Mouse (Mus musculus): Measurements from ENCODE around the gene Tln2.

The Tln2 gene

DNA sequence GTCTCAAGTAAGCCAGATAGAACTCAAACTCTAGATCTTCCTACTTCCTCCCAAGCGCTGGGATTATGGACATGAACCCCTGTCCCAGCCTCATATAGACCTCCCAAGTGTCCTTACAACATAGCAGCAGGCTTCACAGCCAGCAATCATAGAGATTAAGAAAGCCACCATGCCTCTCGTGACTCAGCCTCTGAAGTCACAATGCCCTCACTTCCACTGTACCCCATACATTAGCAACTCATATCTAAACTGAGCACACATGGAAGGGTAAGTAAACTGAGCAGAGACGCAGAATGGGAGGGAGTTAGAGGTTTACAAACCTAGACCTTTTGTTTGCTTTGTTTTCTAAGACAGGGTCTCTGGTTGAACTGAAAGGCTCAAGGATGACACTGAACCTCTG, 13.7 kb downstream of the Tln2 start:
- DNase-seq, result no peak

DNA sequence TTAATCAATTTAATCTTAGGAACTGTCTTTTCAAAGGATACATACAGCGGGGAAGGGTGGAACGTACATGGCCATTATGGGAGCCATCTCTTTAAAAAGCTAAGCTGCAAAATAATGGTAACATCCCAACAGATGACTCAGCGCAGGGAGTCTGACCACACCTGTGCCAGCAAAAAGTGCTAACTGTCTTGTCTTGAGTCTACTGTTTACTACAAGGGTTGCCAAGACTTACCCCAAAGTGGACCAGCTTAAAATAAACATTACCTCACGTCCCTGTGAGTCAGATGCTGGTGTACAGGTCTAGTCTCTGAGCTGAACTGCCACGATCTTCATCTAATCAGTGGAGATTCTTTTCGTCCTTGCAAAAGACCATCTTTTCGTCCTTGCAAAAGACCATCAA, 14.7 kb downstream of the Tln2 start:
- no peak for DNase-seq

DNA sequence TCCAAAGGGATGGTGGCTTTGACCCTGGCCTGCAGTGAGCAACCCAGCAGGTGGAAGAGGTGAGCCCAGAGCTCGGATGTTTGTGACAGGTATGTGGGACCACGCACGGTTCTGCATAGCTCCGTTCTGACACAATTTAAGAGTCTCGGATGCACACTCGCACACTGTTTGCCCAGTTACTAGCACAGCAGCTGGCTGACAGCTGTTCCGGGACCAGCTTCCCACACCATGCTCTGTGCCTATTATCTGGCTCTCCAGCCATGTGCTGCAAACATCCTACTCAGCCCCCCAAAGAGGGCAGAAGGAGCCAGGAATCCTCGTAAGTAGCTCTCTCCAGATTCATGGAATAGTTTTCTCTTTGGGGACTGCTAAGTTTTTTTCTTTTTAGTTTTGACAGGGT, 17.6 kb downstream of the Tln2 start:
- DNase-seq, result no peak

DNA sequence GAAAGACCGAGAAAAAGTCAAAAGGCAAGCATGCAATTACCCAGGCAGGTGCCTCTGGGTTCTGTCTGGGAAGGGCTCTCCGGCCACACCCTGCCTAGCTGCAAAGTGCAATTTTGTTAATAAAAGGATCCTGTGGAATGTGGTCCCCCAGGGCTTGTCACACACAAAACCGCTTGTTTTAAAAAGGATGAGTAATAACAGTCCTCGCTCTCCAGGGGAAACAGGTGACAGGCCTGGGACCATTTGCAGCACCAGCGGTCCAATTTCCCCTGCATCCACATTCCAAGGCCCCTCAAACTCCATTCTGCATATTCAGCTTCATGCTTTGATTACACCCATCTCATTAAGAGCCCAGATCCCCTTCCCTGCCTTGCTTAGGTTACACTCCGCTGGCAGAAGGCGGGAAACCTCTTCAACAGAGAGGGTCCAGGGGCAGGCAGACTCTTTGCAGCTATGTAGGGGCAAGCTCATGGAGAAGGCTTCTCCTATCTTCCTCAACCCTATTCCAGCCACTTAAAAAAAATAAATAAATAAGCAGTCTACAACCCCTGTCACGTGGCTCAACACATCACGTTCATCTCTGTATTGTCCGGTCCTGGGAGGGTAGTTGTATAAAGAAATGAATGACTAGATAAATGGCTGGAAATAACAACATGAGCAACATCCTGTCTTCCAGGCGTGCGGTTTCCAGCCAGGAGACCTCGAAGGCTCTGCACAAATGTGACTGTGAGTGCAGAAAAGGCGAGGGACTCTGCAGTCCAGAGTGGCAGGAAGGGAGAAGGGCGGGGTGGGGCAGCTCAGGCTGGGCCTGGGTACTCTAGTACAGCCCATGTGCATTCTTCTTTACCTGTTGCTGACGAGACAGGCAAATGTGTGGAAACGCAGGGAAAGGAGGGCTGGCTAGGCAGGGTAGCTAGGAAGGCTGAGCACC, 19.5 kb downstream of the Tln2 start:
- no peak for DNase-seq

DNA sequence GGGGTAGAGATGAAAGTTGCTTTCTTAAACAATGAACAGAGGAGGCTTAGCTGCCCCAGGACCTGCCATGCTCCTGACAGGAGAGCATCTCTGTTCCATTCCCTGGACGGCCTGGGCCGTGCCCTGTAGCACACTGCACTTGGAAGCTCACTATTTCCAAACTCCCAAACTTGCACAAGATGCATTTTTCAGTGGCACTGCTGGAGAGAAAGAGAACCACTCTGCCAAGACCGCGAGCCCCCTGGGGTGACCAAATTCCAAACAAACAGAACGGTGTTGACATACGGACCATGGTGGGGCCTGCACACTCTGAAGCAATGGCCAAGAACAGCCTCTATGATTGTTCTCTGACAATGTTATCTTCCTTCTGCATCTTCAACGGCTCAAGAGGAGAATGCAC, 25.1 kb downstream of the Tln2 start:
- no peak for DNase-seq

DNA sequence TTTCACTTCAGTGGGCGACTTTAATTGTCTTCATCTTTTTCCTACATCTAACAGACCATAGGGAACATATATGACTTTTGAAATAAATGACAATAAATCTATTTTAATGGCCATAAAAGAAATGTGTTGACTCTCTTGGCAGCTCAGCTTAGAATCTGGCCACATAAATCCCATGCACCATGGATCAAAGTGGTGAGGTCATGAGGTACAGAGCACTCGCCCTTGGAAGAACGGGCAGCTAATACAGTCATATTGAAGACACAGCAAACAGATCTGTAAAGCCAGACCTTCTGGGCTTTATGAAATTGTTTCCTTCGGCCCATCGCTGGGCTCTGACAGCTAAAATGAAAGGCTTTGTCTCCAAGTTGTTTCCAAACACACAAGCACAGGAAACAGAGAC, 26.2 kb downstream of the Tln2 start:
- DNase-seq, result no peak

DNA sequence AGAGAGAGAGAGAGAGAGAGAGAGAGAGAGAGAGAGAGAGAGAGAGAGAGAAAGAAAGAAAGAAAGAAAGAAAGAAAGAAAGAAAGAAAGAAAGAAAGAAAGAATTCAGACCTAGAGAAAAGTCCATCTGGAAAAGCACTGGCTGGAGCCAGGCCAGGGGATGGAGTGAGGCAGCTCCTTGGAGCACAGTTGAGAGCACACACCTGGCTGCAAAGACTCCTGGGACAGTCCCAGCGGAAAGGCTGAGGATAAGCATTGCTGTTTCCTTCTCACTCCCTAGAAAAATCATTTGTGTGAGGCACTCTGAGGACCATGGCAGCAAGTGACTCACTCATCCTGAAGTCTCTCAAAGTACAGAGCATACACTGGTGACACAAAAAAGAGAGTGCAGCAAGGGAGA, 26.9 kb downstream of the Tln2 start:
- peak; percentile 55 to 61 for DNase-seq

DNA sequence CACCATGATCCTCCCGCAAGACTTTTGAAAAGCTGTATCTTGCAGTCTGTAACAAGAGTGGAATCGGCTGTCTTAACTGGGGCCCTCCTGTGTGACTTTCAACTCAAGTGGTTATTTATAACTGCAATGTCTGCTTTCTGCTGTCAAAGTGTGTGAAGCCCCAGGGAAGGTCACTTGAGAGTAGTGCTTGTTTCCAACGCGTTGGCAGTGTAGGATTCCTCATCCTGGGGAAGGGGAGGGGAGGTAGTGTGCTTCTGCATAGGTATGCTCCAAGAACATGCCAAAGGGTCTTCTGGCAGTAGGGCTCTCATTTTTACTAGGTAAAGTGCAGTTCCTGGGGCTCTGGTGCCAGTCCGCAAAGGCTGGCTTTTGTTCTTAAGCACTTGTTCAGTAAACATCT, 29.9 kb downstream of the Tln2 start:
- no peak for DNase-seq

DNA sequence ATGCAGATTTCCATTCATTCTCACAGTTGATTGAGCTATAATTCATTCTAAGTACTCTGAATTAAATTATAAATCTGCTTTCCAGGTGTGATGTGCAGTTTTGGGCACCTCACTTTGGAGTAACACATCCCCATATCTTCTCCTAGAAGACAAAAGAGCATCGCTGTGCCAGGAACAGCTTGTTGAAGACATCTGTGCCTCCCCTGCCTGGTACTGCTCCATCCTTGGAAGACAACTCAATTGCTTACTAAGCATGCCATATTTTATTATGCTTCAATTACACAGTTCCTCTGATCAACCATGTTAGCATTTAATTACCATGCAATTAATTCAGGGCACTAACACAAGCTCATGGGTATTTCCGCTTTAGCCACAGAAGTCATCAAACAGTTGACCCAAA, 31.8 kb downstream of the Tln2 start:
- DNase-seq, result no peak

DNA sequence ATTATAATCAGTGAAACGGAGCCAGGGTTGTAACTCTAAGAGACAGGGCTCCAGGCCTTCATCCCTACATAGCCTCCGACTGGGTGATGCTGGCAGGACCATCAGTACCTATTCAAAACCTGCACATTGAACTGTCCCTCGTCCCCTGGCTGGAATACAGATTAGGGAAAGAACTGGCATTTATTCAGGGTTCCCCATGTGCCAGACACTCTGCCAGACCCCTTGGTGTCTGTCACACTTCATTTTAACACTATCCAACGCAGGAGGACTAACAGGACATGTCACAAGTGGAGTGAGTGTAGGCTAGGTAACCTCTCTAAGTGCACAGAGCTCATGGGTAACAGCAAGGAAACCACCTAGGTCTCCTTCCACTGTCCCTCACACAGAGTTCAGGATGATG, 37.8 kb downstream of the Tln2 start:
- DNase-seq, result no peak

DNA sequence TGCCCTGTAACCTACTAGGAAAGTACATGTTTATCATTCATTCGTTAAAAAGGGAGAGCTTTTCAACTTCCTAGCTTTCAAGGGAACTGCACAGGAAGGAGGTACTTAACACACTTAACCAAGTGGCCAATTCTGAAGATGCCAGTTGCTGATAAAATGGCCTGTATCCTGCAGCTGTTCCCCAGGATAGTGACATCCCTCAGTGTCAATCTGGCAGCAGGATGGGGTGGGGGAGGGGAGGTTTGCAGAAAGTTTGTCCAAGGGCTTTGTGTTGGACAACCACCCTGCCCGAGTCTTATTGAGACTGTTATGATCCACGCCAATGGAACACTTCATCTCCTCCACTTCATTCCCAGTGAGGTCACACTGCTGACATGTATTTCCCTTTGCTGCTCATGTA, 50.0 kb downstream of the Tln2 start:
- no peak for DNase-seq

DNA sequence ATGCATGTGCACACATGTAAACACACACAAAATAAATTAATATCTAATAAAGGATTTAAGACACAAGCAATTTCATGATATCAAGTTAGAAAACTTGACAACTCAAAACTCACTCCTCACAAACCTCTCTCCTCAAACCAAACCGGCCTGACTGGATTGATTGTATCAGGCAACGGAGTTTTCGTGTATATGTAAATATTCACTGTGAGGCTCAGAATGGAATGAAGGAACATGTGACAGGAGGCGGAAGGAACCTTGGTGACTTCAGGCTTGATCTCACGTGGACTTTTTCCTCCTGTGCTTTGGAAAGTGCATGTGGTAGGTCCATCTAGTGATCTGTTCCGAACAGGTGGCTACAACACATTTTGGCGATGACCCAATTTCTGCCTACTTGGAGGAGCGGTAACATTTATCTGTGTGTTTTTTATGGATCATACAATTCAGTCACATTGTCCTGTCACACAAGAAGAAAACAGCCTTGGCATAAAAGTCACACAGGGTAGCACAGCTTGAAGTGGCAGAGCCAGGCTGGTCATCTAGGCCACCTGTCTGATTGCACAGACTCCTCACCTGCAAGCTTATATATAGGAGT, 54.7 kb downstream of the Tln2 start:
- no peak for DNase-seq

DNA sequence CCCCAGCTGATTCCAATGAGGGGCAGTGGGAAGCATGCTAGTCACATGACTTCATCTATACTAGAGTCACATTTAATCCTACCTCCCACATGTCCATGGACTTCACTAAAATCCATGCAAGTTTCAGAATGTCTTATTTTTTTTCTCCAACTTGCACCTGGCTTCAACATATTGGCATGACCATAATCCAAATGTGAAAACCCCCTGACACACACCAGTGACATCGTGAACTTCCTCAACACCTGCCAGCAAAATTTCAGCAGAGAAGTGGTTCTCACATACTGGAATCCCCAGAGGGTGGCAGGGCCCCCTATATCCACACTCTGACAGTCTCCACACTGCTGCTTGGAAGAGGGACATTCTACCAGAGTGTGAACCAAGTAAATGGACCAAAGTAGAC, 57.7 kb downstream of the Tln2 start:
- DNase-seq, result no peak

DNA sequence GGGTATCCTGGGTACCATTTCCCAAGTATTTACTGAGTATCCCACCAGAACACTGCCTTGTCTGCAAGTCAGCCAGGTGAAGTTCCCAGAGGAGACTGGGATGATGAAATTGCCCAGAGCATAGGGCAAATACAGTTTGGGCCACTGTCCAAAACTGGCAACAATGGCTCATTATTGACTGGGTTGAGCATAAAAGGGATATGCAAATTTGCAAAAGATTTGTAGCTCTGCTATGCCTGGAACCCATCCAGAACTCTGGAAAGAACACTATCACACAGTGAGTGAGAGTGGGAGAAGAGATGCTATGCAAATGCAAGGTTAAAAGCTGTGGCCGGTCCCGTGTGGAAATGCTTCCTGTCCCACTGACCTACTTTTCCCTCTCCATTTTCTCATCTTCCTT, 63.1 kb downstream of the Tln2 start:
- DNase-seq, result no peak

DNA sequence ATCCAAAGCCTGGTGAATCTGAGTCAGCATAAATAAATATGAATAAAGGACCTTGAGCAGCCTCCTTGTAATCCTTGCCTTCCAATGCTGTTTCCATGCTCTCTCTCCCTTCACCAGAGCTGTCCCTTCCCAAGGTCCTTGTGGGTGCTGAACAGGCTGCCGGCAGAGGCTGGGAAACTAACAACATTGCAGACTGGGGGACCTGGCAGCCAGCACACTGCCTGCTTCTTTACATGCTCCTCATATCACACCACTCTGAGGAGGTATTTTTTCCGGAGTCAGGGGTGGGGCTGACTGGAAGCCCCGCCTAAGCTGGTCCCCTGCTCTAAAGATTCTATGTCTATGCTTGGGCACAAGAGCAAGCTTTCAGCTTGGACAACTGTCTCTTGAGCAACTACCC, 64.2 kb downstream of the Tln2 start:
- no peak for DNase-seq

DNA sequence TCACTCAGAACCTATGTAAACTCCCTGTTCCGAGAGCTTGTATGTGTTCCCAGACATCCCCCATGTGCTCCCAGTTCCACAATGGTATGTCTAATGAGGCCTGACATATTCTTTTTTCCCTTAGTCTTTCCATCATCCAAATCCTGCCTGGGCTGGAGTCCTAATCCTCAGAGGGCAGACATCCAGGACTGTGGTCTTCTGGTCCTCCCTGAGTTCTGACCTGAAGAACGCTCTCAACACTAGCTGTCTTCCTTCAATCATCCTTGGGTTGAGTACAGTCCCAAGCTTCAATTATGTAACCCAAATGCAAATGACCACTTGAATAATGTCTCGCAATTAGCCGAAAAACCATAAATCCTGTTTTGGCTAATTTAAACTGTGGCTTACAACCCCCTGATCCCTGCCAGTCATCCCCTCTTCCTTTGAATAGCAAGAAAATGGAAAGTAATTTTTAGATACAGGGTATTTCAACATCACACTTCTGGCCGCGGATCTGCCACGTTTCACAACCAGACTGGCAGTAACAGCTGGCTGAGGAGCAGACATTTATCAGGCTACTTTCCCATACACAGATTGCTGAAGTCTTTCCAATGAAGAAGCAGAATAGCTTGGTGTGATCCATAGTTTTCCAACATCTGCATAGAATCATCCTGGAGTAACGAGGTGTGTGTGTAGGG, 65.5 kb downstream of the Tln2 start:
- no peak for DNase-seq

DNA sequence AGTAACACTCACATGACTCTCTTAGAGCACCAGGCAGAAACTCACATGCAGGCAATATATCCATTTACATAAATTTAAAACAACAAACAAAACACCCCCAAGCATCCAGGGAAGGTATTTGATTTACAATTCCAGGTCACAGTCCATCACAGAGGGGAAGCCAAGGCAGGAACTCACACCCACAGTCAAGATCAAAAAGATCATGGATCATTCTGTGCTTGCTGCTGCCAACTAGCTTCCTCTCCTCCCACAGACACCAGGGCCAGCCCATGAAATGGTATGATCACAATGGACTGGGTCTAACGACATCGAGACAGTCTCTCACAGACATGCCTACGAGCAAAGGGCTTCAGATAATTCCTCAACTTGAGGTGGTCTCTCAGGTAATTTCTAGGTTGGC, 70.1 kb downstream of the Tln2 start:
- no peak for DNase-seq

DNA sequence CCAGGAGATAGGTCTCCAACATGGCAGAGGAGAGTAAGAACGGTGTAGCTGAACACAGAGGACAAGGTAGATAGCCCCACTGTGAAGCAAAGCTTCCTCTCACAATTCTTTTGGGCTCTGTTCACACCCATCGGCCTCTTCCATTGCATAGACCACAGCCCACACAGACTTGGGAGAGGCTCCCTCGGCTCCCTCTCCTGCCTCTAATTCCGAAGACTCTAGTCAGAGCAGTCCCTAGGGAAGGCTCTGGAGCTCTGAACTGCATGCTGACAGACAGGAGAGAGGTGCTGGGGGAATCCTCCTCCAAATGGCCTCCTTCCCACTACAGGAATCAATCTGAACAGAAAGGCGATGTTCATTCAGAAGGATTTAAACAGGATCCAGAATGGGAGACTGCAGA, 72.9 kb downstream of the Tln2 start:
- no peak for DNase-seq

DNA sequence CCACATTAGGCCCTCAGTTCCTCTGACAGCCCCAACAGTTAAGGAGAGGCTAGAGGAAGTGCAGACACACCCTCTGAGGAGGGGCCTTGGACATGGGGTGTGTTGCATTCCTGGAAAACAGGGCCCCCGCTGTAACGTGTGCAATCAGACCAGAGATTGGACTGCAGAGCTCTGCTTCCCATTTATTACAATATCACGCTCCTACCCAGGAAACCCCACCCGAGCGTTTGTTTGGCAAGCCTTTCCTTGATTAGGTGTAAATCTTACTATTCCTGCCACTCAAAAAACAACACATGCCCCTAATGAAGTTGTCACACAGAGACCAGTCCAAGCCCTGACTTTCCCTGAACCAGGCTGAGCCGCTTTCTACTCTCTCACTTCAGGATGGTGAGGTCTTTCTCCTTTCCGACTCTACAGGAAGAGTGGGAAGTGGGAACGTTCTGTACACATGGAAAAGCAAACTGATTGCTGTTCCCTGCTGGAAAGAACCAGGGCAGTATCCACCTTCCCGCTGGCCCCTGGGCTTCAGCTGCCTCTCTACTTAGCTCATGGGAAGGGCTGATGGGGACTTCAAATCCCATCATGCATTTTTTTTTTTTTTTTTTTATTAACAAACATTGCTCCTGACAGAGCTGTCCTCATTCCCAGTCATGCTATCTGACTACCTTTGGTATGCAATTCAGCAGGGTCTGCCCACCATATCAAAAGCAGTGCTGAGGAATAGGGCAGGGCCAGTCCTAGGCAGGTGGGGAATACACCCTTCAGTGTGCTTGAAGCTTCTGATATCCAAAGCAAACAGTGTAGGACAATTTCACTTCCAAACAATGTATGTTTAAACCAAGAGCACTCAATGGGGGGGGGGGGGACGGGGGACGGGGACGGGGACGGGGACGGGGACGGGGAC, 74.1 kb downstream of the Tln2 start:
- peak in 1 of 2 experiments; percentile 30 for DNase-seq

DNA sequence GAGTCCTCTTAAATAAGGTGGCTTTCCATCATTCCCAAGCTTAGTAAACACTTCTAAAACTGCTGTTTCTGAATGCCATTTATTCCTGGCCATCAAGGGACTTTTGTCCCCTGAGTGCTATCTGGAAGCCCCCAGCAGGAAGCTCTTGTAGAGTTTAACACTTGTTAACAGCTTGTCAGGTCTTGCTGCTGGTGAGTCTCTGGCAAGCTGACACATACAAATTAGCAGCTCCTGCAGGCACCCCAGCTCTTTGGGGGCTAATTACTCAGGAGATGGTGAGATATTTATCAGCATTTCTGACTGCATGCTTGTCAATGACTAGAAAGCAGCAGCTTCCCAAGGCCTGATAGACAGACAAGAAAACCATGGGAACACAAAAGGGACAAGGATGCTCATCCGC, 77.2 kb downstream of the Tln2 start:
- DNase-seq, result no peak

DNA sequence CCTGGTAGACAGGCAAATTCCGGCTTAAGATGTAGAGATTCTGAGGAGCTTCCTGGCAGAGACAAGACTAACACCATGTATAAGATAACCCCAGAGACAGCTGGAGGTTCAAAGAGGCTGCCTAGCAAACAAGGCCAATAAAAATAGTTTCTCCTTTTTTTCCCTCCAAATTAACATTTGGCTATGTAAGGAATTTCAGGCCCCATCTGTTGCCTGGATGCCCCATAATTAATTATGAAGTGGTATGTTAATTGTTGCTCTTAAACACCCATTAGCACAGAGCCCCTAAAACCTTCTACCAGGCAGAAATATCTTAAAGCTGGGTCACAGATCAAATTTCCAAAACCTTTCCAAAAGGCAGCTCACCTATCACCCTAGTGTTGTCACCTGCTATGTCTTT, 77.7 kb downstream of the Tln2 start:
- no peak for DNase-seq

DNA sequence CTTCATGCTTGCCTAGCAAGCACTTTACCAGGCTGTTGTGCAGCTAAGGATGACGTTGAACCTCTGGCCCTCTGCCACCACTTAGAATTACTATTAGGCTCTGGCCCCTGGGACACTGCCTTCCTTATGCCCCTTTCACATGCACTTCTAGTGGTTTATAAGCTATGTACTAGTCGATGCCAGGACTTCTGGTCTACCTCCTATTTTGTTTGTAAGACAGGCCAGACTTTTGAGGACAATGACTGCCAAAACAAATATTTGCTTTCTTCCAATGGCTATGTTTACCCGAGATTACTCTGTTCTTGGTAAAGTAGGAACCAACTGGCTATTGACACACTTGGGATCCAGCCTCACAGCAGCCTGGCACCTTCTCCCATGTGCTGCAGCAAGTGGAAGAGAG, 82.1 kb downstream of the Tln2 start:
- DNase-seq, result no peak

DNA sequence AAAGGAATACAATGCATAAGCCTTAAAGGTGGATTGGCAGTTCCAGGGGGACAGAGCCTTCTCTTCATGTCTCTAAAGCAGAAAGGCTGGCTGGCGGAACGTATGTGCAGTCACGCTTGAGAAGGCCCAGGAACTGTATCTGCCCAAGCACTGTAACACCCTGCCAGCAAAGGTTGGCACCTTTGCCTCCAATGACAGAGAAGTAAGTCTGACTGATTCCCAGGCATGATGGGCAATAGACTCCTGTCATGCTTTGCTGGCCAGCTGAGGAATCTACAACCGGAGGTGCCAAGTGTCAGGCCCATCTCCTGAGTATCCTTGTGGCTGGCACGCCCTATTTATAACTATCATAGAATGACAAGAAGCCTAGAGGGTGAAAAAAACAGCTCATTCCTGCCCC, 83.3 kb downstream of the Tln2 start:
- DNase-seq, result no peak

Measured in kidney, postnatal 4 days (tissue).